Mouse (Mus musculus) intestine, embryonic 14.5 days (tissue): ENCODE measurements at regions not wholly inside any gene's neighbourhood (a gene's known extent, or its start where the extent isn't known, plus 50 kb on each side); places are given as distances from the start of the nearest gene placed in this dataset.

Experiments used
- ATAC-seq: fragments of 200-750 bp; cut with Nextera tagmentation; replicated peaks from 2 replicates; pipeline ENCODE4 v1.8.0; 2017; ENCODE audit warnings: low read depth, moderate number of reproducible peaks, moderate TSS enrichment, moderate library complexity; ENCODE audit not compliant: low FRiP score, low TSS enrichment
- DNase-seq: peaks from one replicate; pipeline ENCODE4 v3.0.0-alpha.2; 2018; ENCODE audit warnings: low spot score
- H3K27ac ChIP-seq: fragments of 300-500 bp; sonication (generic); 2 replicates; pipeline ENCODE4 v1.5.1; 2014; ENCODE audit warnings: low read depth, mild to moderate bottlenecking, control low read depth
- H3K27me3 ChIP-seq: fragments of 300-500 bp; sonication (generic); replicated peaks from 2 replicates; pipeline ENCODE4 v1.6.1; 2014; ENCODE audit warnings: low read length, control low read depth; ENCODE audit not compliant: control insufficient read depth, insufficient read depth
- H3K36me3 ChIP-seq: fragments of 300-500 bp; sonication (generic); 2 replicates; pipeline ENCODE4 v1.6.1; 2014; ENCODE audit warnings: low read length, control low read depth; ENCODE audit not compliant: control insufficient read depth, insufficient read depth
- H3K4me1 ChIP-seq: fragments of 300-500 bp; sonication (generic); replicated peaks from 2 replicates; pipeline ENCODE4 v1.6.1; 2014; ENCODE audit warnings: low read length, control low read depth, mixed read lengths; ENCODE audit not compliant: control insufficient read depth, insufficient read depth
- H3K4me2 ChIP-seq: fragments of 300-500 bp; sonication (generic); 2 replicates; pipeline ENCODE4 v1.6.1; 2014; ENCODE audit warnings: low read length
- H3K4me3 ChIP-seq: fragments of 300-500 bp; sonication (generic); 2 replicates; pipeline ENCODE4 v1.5.1; 2014; ENCODE audit warnings: low read depth, low read length, control low read depth, mixed read lengths
- H3K9ac ChIP-seq: fragments of 300-500 bp; sonication (generic); 2 replicates; pipeline ENCODE4 v1.6.1; 2014; ENCODE audit warnings: mild to moderate bottlenecking, low read length
- H3K9me3 ChIP-seq: fragments of 300-500 bp; sonication (generic); 2 replicates; pipeline ENCODE4 v1.6.1; 2016; ENCODE audit warnings: low read length, control low read depth; ENCODE audit not compliant: control insufficient read depth
- WGBS: fragments of 180-500 bp; shearing (Covaris S2); extraction: QIAGEN DNeasy Blood & Tissue Kit; methylation state at CpG from one replicate; pipeline ENCODE4 v1.1.7; 2014; 5-methylcytosine and 5-hydroxymethylcytosine counted together

DNA sequence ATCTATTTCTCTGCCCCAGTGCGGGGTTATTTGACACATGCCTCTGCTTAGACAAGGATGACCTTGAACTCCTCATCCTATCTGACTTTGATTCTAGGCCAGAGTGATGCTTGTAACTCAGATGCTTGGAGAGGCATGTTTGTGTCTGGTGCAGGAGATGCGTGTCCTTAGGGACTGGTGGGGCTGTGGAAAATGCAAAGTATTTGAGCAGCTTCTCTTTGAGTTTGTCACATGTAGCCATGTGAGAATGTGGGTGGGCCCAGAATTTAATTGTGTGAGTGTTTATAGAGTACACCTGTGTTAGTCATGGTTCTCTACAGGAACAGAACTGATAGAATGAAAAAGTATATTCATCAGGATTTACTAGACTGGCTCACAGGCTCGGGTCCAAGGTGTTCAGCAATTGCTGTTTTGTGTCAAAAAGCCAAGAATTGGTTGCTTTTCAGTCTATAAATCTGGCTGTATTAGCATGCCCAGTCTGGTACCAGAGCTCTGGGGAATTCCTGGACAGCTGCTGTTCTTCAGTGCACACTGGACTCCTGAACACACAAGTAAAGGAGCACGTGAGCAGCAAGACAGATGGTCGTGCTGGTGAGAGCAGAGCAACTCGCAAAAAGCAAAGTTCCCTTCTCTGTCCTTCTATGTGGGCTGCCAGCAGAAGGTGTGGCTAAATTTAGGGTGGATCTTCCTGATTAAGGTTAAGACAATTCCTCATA lies 54.5 kb upstream of the Ube2e1 start:
- no peak overlapping the region for H3K4me3 ChIP-seq
- H3K36me3 ChIP-seq: no peaks in the 10 kb centered on the region
- no peaks in the 10 kb centered on the region for H3K27me3 ChIP-seq
- no peak for ATAC-seq
- peak; percentile 50 for DNase-seq
- no peaks in the 10 kb centered on the region for H3K9me3 ChIP-seq
- WGBS: 56% methylated on average over 6 of the region's 6 CpGs
- no peaks in the 10 kb centered on the region for H3K4me1 ChIP-seq
- no peak overlapping the region for H3K27ac ChIP-seq
- no peak overlapping the region for H3K4me2 ChIP-seq
- no peak overlapping the region for H3K9ac ChIP-seq
